Mouse (Mus musculus): ENCODE data around the gene Hyou1.

- no peak for TF ChIP-seq POLR2A (IDR thresholded peaks at IDR 0.05; ENCODE audit: extremely low read depth, insufficient read depth, low read length)
- no peak for TF ChIP-seq CTCF (IDR thresholded peaks at IDR 0.05; ENCODE audit: extremely low read depth, insufficient read depth, low read length)
These were observed 32.4 kb downstream of the Hyou1 start for GRCm38 (mm10) chr9:44411601-44412130.

All from cortical plate, adult 2 months (tissue).